Mouse (Mus musculus) G1E (cell line): ENCODE measurements around the gene Rapgef6. TPM values are rescaled to one million over a fixed set of nuclear protein-coding genes. Genes with fewer than 3 reads are reported as not detected.

Source experiments
- ATAC-seq: 2 replicates; pipeline ENCODE4 v1.8.0; 2016; ENCODE audit warnings: mild to moderate bottlenecking; ENCODE audit not compliant: insufficient number of reproducible peaks, poor library complexity, low FRiP score, severe bottlenecking; ENCODE audit errors: extremely low read depth
- DNase-seq: peaks from one replicate; pipeline ENCODE4 v3.0.0; 2012; ENCODE audit warnings: low spot score
- H3K27me3 ChIP-seq: 2 replicates; pipeline ENCODE4 v1.6.1; 2012; ENCODE audit warnings: mild to moderate bottlenecking, low read length, inconsistent platforms; ENCODE audit not compliant: insufficient read depth
- H3K36me3 ChIP-seq: replicated peaks from 2 replicates; pipeline ENCODE3; 2012; ENCODE audit warnings: mild to moderate bottlenecking, inconsistent platforms
- H3K4me1 ChIP-seq: 2 replicates; pipeline ENCODE4 v1.6.1; 2012; ENCODE audit warnings: low read depth, low read length, inconsistent platforms, mixed read lengths; ENCODE audit not compliant: insufficient read depth
- H3K4me3 ChIP-seq: 2 replicates; pipeline ENCODE4 v1.5.1; 2012; ENCODE audit warnings: low read depth, mild to moderate bottlenecking, inconsistent platforms, low read length, moderate library complexity, mixed read lengths
- H3K9me3 ChIP-seq: replicated peaks from 2 replicates; pipeline ENCODE4 v1.6.1; 2012; ENCODE audit warnings: inconsistent platforms
- CTCF ChIP-seq: IDR thresholded peaks from 2 replicates; pipeline ENCODE4 v1.5.1; 2012; ENCODE audit warnings: low read depth, low read length, inconsistent platforms, mixed read lengths
- GATA1 ChIP-seq: IDR thresholded peaks from 2 replicates; pipeline ENCODE4 v1.6.1; 2012; ENCODE audit warnings: borderline replicate concordance, low read length, inconsistent platforms, mixed read lengths
- GATA2 ChIP-seq: IDR thresholded peaks from 2 replicates; pipeline ENCODE4 v1.6.1; 2012; ENCODE audit warnings: low read depth, low read length, inconsistent platforms, borderline replicate concordance
- POLR2AphosphoS5 ChIP-seq: IDR thresholded peaks from 2 replicates; pipeline ENCODE4 v1.6.1; 2012; ENCODE audit warnings: low read depth, low read length, inconsistent platforms; ENCODE audit not compliant: insufficient replicate concordance
- TAL1 ChIP-seq: conservative IDR thresholded peaks from 2 replicates; pipeline ENCODE4 v1.6.1; 2012; ENCODE audit warnings: low read depth, low read length, inconsistent platforms, mixed read lengths
- polyA plus RNA-seq: library from polyadenylated mRNA; stranded (reverse); fragments of >175 nt; gene quantifications from 2 replicates; pipeline ENCODE4 v1.2.3, GENCODE M21; 2012
- total RNA-seq, 2 experiments: library from RNA; stranded (forward) in 1 of 2; stranded (reverse) in 1 of 2; fragments of 200-1000 nt in 1 of 2; fragments of >200 nt in 1 of 2; fragmentation: Nextera tagmentation in 1 of 2; gene quantifications; 2 replicates each; pipeline ENCODE4 v1.2.3; 2014 to 2017

Rapgef6 gene
- total and polyA plus RNA-seq, 3 experiments: 18.9 to 76.5 (median 49.0) TPM

GRCm38 (mm10) chr11:54708153-54708552 lies 185.5 kb downstream of the Rapgef6 start:
- no peak overlapping the region for H3K4me3 ChIP-seq
- DNase-seq (no peak), ATAC-seq (no peak)
- H3K27me3 ChIP-seq: no peaks in the 10 kb centered on the region; the same call in 1 of the 2 replicates
- TF ChIP-seq CTCF (no peak), GATA2 (no peak), TAL1 (no peak)
- no peaks in the 10 kb centered on the region for H3K4me1 ChIP-seq
- H3K9me3 ChIP-seq: no peaks in the 10 kb centered on the region
- H3K36me3 ChIP-seq: peaks cover 10% of the 10 kb centered on the region

GRCm38 (mm10) chr11:54709645-54710044 lies 187.0 kb downstream of the Rapgef6 start:
- Histone ChIP-seq H3K36me3 (peaks cover 8% of the 10 kb centered on the region), H3K27me3 (no peaks in the 10 kb centered on the region; the same call in 1 of the 2 replicates), H3K9me3 (no peaks in the 10 kb centered on the region), H3K4me1 (no peaks in the 10 kb centered on the region), H3K4me3 (no peak overlapping the region)
- TF ChIP-seq POLR2AphosphoS5 (no peak), GATA1 (no peak), GATA2 (no peak)
- DNase-seq (no peak), ATAC-seq (no peak)

GRCm38 (mm10) chr11:54710512-54711293 lies 188.1 kb downstream of the Rapgef6 start:
- Histone ChIP-seq H3K4me1 (no peaks in the 10 kb centered on the region), H3K9me3 (no peaks in the 10 kb centered on the region), H3K36me3 (peaks cover 10% of the 10 kb centered on the region), H3K27me3 (no peaks in the 10 kb centered on the region; the same call in 1 of the 2 replicates), H3K4me3 (no peak overlapping the region)
- ATAC-seq: no peak
- no peak for TF ChIP-seq POLR2AphosphoS5
- TF ChIP-seq GATA2: no peak
- TF ChIP-seq CTCF: no peak
- no peak for TF ChIP-seq TAL1
- no peak for TF ChIP-seq GATA1
- DNase-seq: no peak

GRCm38 (mm10) chr11:54712849-54713248 lies 190.2 kb downstream of the Rapgef6 start:
- Histone ChIP-seq H3K27me3 (no peaks in the 10 kb centered on the region), H3K4me1 (no peaks in the 10 kb centered on the region), H3K9me3 (no peaks in the 10 kb centered on the region), H3K36me3 (peaks cover 26% of the 10 kb centered on the region), H3K4me3 (no peak overlapping the region)
- no peak for TF ChIP-seq GATA1
- no peak for TF ChIP-seq TAL1
- TF ChIP-seq CTCF: no peak
- no peak for TF ChIP-seq POLR2AphosphoS5
- TF ChIP-seq GATA2: no peak
- ATAC-seq: no peak
- DNase-seq: no peak

GRCm38 (mm10) chr11:54717893-54718292 lies 195.2 kb downstream of the Rapgef6 start:
- DNase-seq: no peak
- no peak for ATAC-seq
- Histone ChIP-seq H3K4me1 (no peaks in the 10 kb centered on the region), H3K9me3 (no peaks in the 10 kb centered on the region), H3K27me3 (no peaks in the 10 kb centered on the region), H3K4me3 (no peak overlapping the region), H3K36me3 (peaks cover 60% of the 10 kb centered on the region)
- TF ChIP-seq GATA1 (no peak), TAL1 (no peak), POLR2AphosphoS5 (no peak), CTCF (no peak), GATA2 (no peak)

GRCm38 (mm10) chr11:54718601-54719000 lies 196.0 kb downstream of the Rapgef6 start:
- ATAC-seq (no peak), DNase-seq (no peak)
- Histone ChIP-seq H3K36me3 (peaks cover 64% of the 10 kb centered on the region), H3K9me3 (no peaks in the 10 kb centered on the region), H3K4me3 (no peak overlapping the region), H3K4me1 (no peaks in the 10 kb centered on the region), H3K27me3 (no peaks in the 10 kb centered on the region)
- TF ChIP-seq POLR2AphosphoS5: no peak
- TF ChIP-seq TAL1: no peak
- no peak for TF ChIP-seq GATA1
- TF ChIP-seq GATA2: no peak
- TF ChIP-seq CTCF: no peak
